Mouse (Mus musculus): ENCODE measurements around the gene Pex26.

GRCm38 (mm10) chr6:121218002-121218401, 34.5 kb downstream of the Pex26 start:
- no peak for TF ChIP-seq POLR2A (IDR thresholded peaks at IDR 0.05; ENCODE audit: low read depth, low read length)
- TF ChIP-seq CTCF (IDR thresholded peaks at IDR 0.05; ENCODE audit: extremely low read depth, insufficient read length, insufficient replicate concordance, low read depth, low read length), result no peak

All from small intestine, adult 2 months (tissue).